Mouse (Mus musculus): ENCODE results near the gene Tnfrsf26. TPM values are rescaled to one million over a fixed set of nuclear protein-coding genes. Genes with fewer than 3 reads are reported as not detected.

Gene Tnfrsf26
- polyA plus RNA-seq, 1 experiment from 2014 or later, result not detected

- no peak for ATAC-seq
- H3K27ac ChIP-seq (ENCODE audit: low read length), result no peak overlapping the region
- H3K36me3 ChIP-seq (ENCODE audit: control insufficient read depth, insufficient read depth), result peaks cover 26% of the 10 kb centered on the region
- H3K9me3 ChIP-seq (ENCODE audit: control insufficient read depth, low read length), result no peaks in the 10 kb centered on the region
- H3K4me3 ChIP-seq (replicated peaks; ENCODE audit: low read length), result no peak overlapping the region
- H3K4me2 ChIP-seq (ENCODE audit: low read length), result no peak overlapping the region
- H3K9ac ChIP-seq (replicated peaks; ENCODE audit: low read depth, low read length), result no peak overlapping the region
- H3K27me3 ChIP-seq (replicated peaks; ENCODE audit: control insufficient read depth, insufficient read depth, low read length), result no peaks in the 10 kb centered on the region
- WGBS, result 91% methylated on average over 5 of the region's 5 CpGs
- no peaks in the 10 kb centered on the region for H3K4me1 ChIP-seq (replicated peaks; ENCODE audit: control insufficient read depth, insufficient read depth, low read length)
Observed at GRCm38 (mm10) chr7:143583025-143583424, 45.5 kb downstream of the Tnfrsf26 start.

DNA sequence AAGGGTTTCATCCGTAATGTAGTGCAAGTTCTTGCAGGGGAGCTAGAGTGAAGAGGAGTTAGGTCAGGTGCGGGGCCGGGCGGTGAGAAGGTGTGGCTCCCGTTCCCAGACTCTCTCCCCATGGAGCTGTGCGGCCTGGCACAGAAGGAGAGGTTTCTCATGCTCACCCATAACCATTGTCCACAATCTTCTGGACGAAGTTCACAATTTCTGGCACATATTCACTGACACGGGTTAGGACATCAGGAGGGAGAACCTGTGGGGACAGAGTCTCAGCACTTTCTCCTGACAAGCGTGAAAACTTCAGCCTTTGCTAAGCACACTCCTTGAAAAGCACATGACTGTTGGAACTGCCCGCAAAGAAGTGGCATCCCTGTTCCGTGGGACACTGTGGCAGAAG, 52.8 kb downstream of the Tnfrsf26 start:
- no peaks in the 10 kb centered on the region for H3K9me3 ChIP-seq (ENCODE audit: control insufficient read depth, low read length)
- no peaks in the 10 kb centered on the region for H3K27me3 ChIP-seq (replicated peaks; ENCODE audit: control insufficient read depth, insufficient read depth, low read length)
- no peak overlapping the region for H3K27ac ChIP-seq (ENCODE audit: low read length)
- H3K4me2 ChIP-seq (ENCODE audit: low read length), result no peak overlapping the region
- H3K4me1 ChIP-seq (replicated peaks; ENCODE audit: control insufficient read depth, insufficient read depth, low read length), result no peaks in the 10 kb centered on the region
- 95% methylated on average over 11 of the region's 11 CpGs for WGBS
- ATAC-seq, result no peak
- H3K36me3 ChIP-seq (ENCODE audit: control insufficient read depth, insufficient read depth), result peaks cover 38% of the 10 kb centered on the region
- no peak overlapping the region for H3K9ac ChIP-seq (replicated peaks; ENCODE audit: low read depth, low read length)
- H3K4me3 ChIP-seq (replicated peaks; ENCODE audit: low read length), result no peak overlapping the region

GRCm38 (mm10) chr7:143565648-143566039, 62.9 kb downstream of the Tnfrsf26 start:
- Histone ChIP-seq H3K27ac (ENCODE audit: low read length) (no peak overlapping the region), H3K36me3 (ENCODE audit: control insufficient read depth, insufficient read depth) (peaks cover 60% of the 10 kb centered on the region), H3K9me3 (ENCODE audit: control insufficient read depth, low read length) (no peaks in the 10 kb centered on the region), H3K4me3 (replicated peaks; ENCODE audit: low read length) (no peak overlapping the region), H3K9ac (replicated peaks; ENCODE audit: low read depth, low read length) (no peak overlapping the region), H3K27me3 (replicated peaks; ENCODE audit: control insufficient read depth, insufficient read depth, low read length) (no peaks in the 10 kb centered on the region), H3K4me1 (replicated peaks; ENCODE audit: control insufficient read depth, insufficient read depth, low read length) (no peaks in the 10 kb centered on the region), H3K4me2 (ENCODE audit: low read length) (no peak overlapping the region)
- 93% methylated on average over 3 of the region's 3 CpGs for WGBS
- ATAC-seq, result no peak

DNA sequence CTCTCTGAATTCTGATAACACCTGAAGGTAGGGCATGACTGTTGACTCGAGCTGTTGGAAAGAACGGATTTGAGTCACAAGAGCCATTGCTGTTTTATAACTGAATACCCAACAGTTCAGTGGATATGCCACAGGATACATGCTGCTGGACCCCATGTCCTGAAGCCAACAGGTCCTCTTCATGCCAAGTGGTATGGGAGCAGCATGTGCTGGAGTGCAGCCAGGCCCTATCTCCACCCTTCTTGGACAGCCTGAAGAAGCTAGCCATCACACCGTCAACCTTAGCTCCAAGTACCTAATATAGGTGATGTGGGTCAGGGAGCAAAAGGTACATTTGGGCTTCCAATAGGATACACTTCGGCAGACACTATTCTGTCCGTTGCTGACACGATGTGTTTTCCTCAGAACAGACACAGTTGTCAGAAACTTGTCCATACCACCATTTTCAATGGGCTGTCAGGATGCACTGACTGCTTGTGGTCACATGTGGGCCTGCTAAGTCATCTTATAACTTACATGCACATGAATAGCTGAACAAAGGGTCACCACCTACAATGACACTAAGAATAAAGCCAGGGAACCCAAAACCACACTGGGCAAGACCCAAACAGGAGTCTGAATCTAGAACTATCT, 63.4 kb downstream of the Tnfrsf26 start:
- no peaks in the 10 kb centered on the region for H3K27me3 ChIP-seq (replicated peaks; ENCODE audit: control insufficient read depth, insufficient read depth, low read length)
- no peak for ATAC-seq
- peaks cover 60% of the 10 kb centered on the region for H3K36me3 ChIP-seq (ENCODE audit: control insufficient read depth, insufficient read depth)
- no peak overlapping the region for H3K9ac ChIP-seq (replicated peaks; ENCODE audit: low read depth, low read length)
- WGBS, result 99% methylated on average over 6 of the region's 6 CpGs
- H3K9me3 ChIP-seq (ENCODE audit: control insufficient read depth, low read length), result no peaks in the 10 kb centered on the region
- H3K27ac ChIP-seq (ENCODE audit: low read length), result no peak overlapping the region
- H3K4me1 ChIP-seq (replicated peaks; ENCODE audit: control insufficient read depth, insufficient read depth, low read length), result no peaks in the 10 kb centered on the region
- no peak overlapping the region for H3K4me3 ChIP-seq (replicated peaks; ENCODE audit: low read length)
- no peak overlapping the region for H3K4me2 ChIP-seq (ENCODE audit: low read length)

DNA sequence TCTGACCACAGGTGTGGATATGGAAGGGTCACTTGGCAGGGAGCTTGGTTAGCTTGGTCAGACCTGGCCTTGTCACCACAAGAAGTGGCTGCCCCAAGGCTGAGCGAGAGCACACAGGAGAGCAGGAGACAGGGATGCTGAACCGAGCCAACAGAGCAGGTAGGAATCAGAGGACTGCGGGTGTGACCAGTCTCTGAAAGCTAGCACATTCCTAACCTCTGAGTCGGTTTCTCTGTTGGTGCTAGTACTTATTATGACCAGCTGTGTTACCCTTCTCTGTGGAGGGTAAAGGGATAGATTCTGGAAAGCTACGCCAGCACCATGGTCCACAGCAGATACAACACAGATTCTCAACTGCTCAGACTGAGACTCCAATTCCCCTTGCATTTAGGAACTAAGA, 64.7 kb downstream of the Tnfrsf26 start:
- H3K9ac ChIP-seq (replicated peaks; ENCODE audit: low read depth, low read length), result no peak overlapping the region
- H3K36me3 ChIP-seq (ENCODE audit: control insufficient read depth, insufficient read depth), result peaks cover 56% of the 10 kb centered on the region
- H3K27me3 ChIP-seq (replicated peaks; ENCODE audit: control insufficient read depth, insufficient read depth, low read length), result no peaks in the 10 kb centered on the region
- WGBS, result 91% methylated on average over 5 of the region's 5 CpGs
- H3K27ac ChIP-seq (ENCODE audit: low read length), result no peak overlapping the region
- H3K4me1 ChIP-seq (replicated peaks; ENCODE audit: control insufficient read depth, insufficient read depth, low read length), result no peaks in the 10 kb centered on the region
- H3K4me2 ChIP-seq (ENCODE audit: low read length), result no peak overlapping the region
- H3K4me3 ChIP-seq (replicated peaks; ENCODE audit: low read length), result no peak overlapping the region
- no peaks in the 10 kb centered on the region for H3K9me3 ChIP-seq (ENCODE audit: control insufficient read depth, low read length)
- ATAC-seq, result no peak

Small RNA genes within 50 kb of the gene (microRNA-seq; reads per million reads assigned to microRNA genes)
- gene Mir7064, result 0.83 reads per million

Other genes starting within 250 kb of the Tnfrsf26 start
- 96.6 and 138 TPM in 2 replicates for gene Cdkn1c, start 167.7 kb downstream of the Tnfrsf26 start, polyA plus RNA-seq (2015; fragmentation: Nextera tagmentation; extraction: Ambion mirVana)
- 0.42 and 0.54 TPM in 2 replicates for gene Slc22a18, start 155.0 kb downstream of the Tnfrsf26 start, polyA plus RNA-seq (2015; fragmentation: Nextera tagmentation; extraction: Ambion mirVana)
- gene Phlda2, start 125.6 kb downstream of the Tnfrsf26 start, polyA plus RNA-seq (2015; fragmentation: Nextera tagmentation; extraction: Ambion mirVana), result 0.57 TPM in 1 of 2 replicates, not detected in the other
- gene Nap1l4, start 79.6 kb downstream of the Tnfrsf26 start, polyA plus RNA-seq (2015; fragmentation: Nextera tagmentation; extraction: Ambion mirVana), result 361 and 363 TPM in 2 replicates
- 80.5 and 89.3 TPM in 2 replicates for gene Cars, start 28.6 kb downstream of the Tnfrsf26 start, polyA plus RNA-seq (2015; fragmentation: Nextera tagmentation; extraction: Ambion mirVana)
- 3.9 and 4.0 TPM in 2 replicates for gene Tnfrsf22, start 20.9 kb upstream of the Tnfrsf26 start, polyA plus RNA-seq (2015; fragmentation: Nextera tagmentation; extraction: Ambion mirVana)
- 0.61 and 0.76 TPM in 2 replicates for gene Tnfrsf23, start 57.1 kb upstream of the Tnfrsf26 start, polyA plus RNA-seq (2015; fragmentation: Nextera tagmentation; extraction: Ambion mirVana)
- 34.0 and 35.8 TPM in 2 replicates for gene Osbpl5, start 128.3 kb upstream of the Tnfrsf26 start, polyA plus RNA-seq (2015; fragmentation: Nextera tagmentation; extraction: Ambion mirVana)
- gene Mrgprg, start 138.3 kb upstream of the Tnfrsf26 start, polyA plus RNA-seq (2015; fragmentation: Nextera tagmentation; extraction: Ambion mirVana), result not detected in 2 replicates
- gene Mrgpre, start 155.8 kb upstream of the Tnfrsf26 start, polyA plus RNA-seq (2015; fragmentation: Nextera tagmentation; extraction: Ambion mirVana), result 4.0 and 5.8 TPM in 2 replicates
- 5.7 and 6.1 TPM in 2 replicates for gene Nadsyn1, start 194.1 kb upstream of the Tnfrsf26 start, polyA plus RNA-seq (2015; fragmentation: Nextera tagmentation; extraction: Ambion mirVana)
- gene Dhcr7, start 194.4 kb upstream of the Tnfrsf26 start, polyA plus RNA-seq (2015; fragmentation: Nextera tagmentation; extraction: Ambion mirVana), result 51.8 and 61.8 TPM in 2 replicates
- gene Gm498, start 238.1 kb upstream of the Tnfrsf26 start, polyA plus RNA-seq (2015; fragmentation: Nextera tagmentation; extraction: Ambion mirVana), result not detected in 2 replicates